Mouse (Mus musculus): ENCODE data around the gene 1700014D04Rik.
"Not testable (repeated sequence)": the region's sequence is repeated elsewhere in the genome, so short reads cannot be mapped to it uniquely, and the experiment has no call there.

Gene 1700014D04Rik

DNA sequence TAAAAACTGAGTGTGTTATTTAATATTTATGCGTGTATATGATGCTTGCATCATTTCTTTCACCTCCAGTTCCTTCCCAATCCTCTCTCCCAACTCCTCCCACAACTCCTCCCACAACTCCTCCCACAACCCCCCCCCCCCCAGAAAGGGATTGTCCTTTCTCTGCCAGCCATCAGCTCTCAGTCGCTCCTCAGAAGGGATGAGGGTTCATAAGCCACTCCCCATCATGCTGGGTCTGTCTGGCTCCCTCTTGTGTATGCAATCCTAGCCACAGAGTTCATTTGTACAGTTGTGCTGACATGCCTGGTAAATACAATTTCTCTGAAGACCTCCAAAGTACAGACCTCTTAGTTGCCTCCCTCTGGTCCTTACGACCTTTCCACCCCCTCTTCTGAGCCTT, 11.4 kb downstream of the 1700014D04Rik start:
- DNase-seq (ENCODE audit: low read depth, low spot score), result peak; percentile 28

DNA sequence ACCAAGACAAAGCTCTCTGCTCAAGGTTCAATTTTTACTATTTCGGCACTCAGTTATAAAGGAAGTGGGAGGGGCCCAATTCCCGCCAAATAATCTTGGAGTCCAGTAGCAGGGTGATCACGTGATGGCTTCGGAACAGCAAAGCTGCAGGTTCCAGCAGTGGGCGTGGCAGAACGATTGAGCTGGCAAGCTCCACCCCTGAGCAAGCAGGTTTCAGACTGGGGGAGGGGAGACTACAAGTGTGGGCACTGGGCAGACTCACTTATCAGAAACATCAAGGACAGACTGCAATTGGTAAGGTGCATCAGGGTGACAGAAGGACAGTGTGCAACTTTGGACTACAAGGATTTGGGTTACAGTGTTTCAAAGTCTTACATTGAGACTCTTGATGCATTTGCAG, 12.2 kb downstream of the 1700014D04Rik start:
- not testable (repeated sequence) for DNase-seq (ENCODE audit: low read depth, low spot score)

DNA sequence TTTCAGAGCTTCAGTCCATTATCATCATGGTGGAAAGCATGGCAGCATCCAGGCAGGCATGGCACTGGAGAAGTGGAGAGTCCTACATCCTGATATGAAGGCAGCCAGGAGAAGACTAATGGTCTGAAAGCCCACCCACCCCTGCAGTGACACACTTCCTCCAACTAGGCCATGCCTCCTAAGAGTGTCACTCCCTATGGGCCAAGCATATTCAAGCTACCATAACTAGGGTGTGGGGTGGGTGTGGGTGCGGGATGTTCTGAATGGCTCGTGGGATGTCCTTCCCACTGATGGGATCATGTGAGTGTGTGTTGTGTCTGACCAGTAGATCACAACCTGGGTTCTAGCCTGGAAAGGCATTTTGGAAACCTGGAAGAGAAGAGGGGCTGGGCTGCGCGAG, 12.6 kb downstream of the 1700014D04Rik start:
- DNase-seq (ENCODE audit: low read depth, low spot score), result no peak

DNA sequence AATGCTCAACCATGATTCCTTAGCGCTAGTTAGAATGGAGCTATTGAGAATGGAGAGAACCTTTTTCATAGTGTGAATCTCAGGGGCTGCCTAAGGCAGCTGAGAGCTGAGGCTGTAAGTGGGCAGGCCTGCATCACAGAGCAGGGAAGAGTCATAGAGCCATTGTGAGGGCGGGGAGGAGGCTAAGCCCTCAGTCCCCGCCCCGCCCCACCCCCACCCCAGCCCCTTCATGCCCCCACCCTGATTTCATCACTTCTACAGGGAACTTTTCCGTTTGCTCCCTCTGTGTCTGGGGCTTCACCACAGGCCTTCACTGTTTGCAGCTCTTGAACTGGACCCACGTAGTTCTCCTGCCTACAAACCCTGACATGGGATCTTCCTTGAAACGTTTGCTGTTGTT, 14.9 kb downstream of the 1700014D04Rik start, which contains the start of gene Spata31d1d:
Gene Spata31d1d (minus strand): TSS at position 101 of the 400 bp plus-strand sequence.
- no peak for DNase-seq (ENCODE audit: low read depth, low spot score)

DNA sequence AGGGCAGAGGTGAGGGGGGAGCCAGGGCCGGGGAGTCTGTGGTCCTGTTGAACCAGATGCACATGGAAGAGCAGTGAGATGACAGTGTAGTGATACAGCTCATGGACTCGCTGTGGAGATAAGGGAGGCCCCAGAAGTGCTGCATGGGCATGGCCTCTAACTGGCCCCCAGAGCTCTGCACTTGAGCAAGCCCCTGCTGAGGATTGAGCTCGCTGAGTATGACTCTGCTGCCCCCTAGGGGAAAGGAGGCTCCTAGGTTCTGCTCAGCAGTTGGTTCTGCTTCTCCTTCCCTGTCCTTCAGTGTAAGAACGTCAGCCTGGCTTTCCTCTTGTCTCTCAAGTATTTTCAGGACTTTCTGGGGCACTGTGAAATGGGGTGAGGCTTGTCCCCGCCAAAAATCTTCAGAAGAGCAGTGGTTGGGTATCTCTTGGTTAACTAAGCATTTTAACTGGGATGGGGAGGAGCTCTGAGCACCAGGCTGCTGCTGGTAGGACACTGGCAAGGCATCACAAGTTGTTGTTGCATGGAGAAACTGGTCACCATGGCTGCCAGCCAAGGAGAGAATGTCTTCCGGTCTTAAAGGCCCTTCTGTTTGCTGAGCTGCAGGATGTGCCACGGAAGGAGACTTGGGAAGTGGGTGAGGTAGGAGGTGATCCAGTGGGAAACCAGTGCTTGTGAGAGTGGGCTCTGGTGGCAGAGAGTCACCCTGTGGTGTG, 18.0 kb downstream of the 1700014D04Rik start:
- DNase-seq (ENCODE audit: low read depth, low spot score), result peak; percentile 92

DNA sequence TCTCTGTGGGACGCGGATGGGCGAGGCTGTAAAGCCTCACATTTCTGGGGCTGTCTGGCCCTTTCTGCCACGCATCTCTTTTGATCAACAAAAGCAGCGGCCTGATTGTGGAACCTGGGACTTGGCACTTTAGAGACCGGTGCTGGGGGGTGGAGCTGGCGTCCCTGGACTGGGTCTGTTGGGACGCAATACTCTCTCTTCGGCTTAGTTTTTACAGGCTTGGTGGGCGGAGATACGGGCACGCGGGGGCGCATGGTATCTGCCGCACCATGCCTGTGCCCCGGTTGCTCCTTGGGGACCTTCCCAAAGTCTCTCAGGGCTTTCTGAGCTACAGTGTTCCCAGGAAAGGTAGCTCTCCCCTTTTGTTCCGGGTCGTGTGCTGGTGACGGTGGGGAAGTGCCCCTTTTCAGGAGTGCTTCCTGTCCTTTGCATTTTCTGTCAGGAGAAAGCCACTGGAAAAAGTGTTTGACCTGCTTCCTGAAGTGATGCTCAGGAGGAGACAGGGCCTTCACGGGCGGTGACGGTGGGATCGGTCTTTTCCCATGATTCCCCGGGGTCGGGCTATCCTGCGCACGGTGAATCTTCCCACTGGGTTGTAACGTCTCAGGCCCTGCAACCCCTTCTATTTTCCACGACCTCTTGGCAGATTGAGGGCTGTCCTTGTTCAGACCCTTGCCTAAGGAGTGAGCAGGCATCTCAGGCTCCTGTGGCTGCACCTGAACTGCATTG, 20.2 kb downstream of the 1700014D04Rik start:
- no peak for DNase-seq (ENCODE audit: low read depth, low spot score)

DNA sequence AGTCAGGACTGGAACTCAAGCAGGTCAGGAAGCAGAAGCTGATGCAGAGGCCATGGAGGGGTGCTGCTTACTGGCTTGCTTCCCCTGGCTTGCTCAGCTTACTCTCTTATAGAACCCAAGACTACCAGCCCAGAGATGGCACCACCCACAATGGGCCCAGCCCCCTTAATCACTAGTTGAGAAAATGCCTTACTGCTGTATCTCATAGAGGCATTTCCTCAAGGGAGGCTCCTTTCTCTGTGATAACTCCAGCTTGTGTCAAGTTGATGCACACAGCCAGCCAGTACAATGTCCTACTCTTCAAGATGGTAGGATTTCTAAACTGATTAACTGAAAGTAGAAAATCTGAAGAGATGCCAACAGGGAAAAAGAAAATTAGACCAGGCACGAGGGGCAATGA, 24.5 kb downstream of the 1700014D04Rik start:
- DNase-seq (ENCODE audit: low read depth, low spot score), result not testable (repeated sequence)

DNA sequence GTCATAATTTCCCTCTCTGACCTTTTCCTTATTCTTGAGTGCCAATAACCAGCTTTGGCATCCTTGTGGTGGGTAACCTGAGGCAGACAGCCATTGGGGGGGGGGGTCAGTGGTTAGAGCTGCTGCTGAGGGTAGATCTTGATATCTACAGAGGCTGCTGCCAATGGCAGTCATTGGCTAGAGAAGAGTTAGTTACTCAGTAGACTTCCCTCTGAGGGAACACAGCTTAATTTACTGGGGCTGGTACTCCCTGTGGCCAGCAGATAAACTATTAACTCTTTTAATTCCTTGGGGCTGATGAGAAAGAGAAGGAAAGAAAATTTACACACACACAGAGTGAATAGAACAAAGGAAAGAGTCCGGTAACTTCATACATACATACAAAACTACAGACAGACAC, 27.1 kb downstream of the 1700014D04Rik start:
- DNase-seq (ENCODE audit: low read depth, low spot score), result no peak

DNA sequence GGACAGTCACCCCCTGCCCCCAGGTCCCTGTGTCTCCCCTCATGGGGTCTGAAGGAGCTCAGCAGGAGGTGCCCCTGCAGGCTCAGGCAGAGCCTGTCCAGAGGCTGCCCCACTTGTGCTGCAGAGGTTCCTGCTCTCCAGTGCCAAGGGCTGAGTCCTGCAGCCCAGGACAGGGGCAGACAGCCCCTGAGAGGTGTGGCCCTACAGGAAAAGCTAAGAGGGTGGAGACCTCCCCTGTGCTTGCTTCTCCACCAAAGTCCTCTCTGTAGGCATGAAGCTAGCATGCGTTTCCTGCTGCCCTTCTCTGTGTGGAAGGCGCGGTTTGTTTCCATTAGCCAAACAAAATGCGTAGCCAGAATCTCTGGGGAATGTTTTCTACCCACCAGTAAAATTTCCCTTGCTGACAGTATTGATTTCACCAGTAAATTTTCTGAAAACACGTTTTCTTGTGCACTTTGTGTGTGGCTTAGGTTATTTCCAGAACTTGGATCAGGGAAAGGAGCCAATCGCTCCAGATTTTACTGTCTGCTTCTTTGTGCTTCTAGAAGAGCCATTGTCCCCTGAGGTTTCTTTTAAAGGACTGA, 27.6 kb downstream of the 1700014D04Rik start:
- DNase-seq (ENCODE audit: low read depth, low spot score), result not testable (repeated sequence)

DNA sequence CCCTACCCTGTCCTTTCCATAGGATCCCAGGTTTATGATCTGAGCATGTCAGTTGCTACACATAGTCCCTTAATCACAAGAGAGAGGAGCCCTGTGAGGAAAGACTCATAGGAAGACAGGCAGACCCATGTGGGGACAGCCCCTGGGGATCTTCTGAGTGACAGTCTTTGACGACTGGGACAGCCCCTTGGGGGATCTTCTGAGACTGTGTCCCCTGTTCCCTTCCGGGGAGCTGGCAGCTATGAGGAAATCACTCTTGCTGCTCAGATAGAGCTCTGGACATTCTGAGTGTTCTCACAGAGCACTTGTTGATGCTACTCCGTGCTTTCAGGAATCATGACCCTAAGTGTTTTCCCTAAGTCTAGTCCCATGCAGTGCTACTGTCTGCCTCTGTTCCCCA, 32.8 kb downstream of the 1700014D04Rik start:
- no peak for DNase-seq (ENCODE audit: low read depth, low spot score)

DNA sequence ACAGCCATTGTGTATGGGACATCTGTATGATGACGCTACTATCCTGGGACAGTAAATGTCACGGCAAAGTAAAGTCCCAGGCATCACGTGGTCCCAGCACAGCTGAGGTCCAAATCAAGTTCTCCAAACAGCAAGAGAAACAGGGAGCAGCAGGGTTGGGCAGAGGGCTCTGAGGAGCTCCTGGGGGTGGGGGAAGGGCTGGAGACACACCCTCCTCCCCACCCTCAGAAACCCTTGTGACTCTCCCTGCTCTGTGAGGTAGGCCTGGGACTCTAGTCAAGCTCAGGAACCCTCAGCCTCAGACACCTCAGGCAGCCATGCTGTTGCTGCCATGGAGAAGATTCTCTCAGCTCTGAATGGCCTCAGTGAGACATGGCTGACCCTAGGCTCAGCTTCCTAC, 34.6 kb downstream of the 1700014D04Rik start, which contains the start of gene Spata31d1b:
Gene Spata31d1b (plus strand): TSS at position 301 of the 400 bp plus-strand sequence.
- not testable (repeated sequence) for DNase-seq (ENCODE audit: low read depth, low spot score)

DNA sequence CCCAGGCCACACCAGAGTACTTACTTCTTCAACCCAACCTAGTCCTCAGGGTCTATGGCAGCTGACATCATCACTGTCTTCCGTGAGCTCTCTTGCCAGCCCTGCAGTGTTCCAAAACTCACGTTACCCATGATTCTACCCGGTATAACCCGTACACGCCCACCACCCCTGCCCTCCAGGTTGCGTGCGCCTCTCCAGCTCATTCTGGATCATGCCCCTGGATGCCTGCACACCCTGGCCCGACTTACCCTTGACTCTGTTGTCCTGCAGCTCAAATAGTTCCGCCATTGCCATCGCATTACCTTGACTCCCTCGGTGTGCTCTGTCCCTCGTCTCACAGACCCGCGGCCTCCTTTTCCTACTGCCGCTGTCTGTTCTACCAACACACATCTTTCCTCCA, 36.3 kb downstream of the 1700014D04Rik start, which contains the start of gene Spata31d1a:
Gene Spata31d1a (minus strand): TSS at position 101 of the 400 bp plus-strand sequence.
- no peak for DNase-seq (ENCODE audit: low read depth, low spot score)

DNA sequence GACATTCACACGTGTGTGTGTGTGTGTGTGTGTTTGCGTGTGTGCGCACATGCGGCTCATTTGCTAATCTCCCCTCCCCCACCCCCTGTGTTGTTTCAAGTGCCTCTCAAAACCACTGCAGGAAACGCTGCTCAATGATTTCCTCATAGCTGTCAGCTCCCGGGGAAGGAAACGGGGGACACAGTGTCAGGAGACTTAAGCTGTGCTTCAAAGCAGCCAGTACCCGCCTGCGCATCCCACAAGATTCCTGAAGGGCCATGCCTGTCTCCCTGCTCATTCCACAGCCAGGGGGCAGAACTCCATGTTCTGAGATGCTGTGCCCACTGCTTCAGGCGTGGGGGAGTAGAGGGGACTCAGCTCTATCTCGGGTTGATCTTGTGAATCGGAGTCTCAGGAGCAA, 42.0 kb downstream of the 1700014D04Rik start:
- DNase-seq (ENCODE audit: low read depth, low spot score), result peak; percentile 28

DNA sequence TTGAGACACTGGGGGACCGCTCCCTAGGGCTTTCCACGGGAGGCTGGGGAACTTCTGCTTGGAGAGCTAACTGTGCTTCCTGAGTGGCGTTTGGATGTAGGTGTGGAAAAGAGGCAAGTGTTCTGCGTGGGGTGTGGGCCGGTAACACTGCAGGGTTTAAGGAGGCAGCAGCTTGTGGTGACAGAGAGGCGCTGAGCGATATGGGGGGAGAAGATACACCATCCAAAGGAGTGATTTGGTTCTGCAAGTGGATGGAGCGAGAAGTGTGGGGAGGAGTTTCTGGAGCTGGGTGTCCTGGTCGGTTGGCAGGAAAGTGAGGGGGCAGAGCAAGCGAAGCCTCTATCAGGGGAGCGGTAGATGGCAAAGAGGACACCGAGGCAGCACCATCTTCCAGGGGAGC, 43.0 kb downstream of the 1700014D04Rik start:
- DNase-seq (ENCODE audit: low read depth, low spot score), result no peak

DNA sequence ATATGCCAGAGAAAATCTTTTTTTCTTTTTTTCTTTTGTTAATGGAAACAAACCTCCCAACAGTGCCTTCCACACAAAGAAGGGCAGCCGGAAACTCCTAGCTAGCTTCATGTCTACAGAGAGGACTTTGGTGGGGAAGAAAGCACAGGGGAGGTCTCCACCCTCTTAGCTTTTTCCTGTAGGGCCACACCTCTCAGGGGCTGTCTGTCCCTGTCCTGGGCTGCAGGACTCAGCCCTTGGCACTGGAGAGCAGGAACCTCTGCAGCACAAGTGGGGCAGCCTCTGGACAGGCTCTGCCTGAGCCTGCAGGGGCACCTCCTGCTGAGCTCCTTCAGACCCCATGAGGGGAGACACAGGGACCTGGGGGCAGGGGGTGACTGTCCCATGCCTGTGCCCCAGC, 46.4 kb downstream of the 1700014D04Rik start:
- not testable (repeated sequence) for DNase-seq (ENCODE audit: low read depth, low spot score)

DNA sequence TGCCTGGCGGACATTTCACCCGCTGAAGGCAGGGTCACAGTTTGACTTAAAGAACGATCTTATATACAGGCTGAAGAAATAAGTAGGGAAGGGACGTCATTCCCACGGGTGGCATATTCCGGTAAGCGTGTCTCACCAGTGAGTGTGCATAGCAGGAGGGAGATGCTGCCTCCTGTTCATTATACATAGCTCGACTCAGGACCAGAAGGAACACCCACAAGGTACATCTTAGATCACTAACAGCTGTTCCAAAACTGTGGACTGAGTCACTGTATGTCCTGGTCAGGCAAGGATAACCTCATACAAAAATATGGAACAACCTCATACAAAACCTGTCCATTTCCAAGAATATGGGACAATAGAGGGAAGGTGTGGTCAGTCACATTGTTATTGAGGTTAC, 47.4 kb downstream of the 1700014D04Rik start:
- no peak for DNase-seq (ENCODE audit: low read depth, low spot score)

DNA sequence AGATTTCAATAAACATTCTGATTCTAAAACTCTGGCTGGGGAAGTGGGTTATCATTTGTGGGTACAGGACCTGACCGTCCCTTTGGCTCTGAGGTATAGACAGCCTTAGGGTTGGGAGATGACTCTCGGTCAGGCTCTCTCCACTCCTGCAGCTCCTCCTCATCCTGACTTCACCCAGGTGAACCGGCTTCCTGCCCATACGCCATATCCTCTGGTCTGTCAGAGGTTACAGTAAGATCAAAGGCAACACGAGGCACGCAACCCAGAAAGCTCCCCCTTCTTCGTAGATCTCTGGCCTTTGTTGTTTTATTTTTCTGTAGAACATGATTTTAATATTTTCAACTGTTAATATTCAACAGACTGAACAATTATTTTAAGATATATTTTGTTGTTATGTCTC, 50.8 kb downstream of the 1700014D04Rik start:
- no peak for DNase-seq (ENCODE audit: low read depth, low spot score)

DNA sequence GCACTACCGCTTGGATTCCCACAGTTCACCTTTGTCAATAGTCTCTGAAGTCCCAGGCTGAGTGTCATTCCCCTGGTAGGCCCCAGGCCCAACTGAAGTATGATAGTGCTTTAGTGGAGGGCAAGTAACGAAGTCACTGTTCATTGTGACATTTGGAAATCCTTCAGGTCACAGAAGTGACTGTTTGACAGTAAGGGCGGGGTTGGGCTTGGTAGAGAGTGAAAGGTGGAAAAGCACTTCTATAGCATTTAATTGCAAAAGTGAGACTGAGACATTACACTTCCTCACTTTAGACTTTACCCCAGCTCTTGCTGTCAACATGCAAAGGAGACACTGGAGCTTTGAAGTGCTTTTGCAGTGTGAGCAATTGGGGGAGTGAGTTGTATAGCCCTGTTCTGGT, 52.5 kb downstream of the 1700014D04Rik start, which contains the start of gene 4921517D22Rik:
Gene 4921517D22Rik (minus strand): TSS at position 101 of the 400 bp plus-strand sequence.
- DNase-seq (ENCODE audit: low read depth, low spot score), result no peak

DNA sequence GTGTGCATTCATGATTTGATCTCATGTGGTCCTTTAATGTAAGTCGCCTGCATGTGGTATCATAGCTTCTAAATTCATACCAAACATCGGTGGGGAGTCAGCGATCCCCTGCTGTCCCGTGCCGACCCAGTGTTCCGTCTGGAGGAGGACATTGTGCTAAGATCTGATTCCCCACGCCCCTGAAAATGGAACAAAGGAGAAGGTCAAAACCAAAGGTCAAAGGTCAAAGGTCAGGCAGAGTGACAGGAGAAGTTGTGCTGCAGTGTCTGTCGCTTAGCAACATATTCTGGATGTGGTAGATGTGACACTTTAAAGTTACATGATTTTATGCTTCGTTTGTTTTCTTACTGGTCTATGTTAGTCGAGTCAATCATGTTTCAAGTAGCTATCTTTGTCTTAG, 55.1 kb downstream of the 1700014D04Rik start:
- DNase-seq (ENCODE audit: low read depth, low spot score), result peak; percentile 82
